Mouse (Mus musculus) c-Kit-positive CD71-positive TER-119-positive erythroid progenitor cells, embryonic 14.5 days (primary cell): ENCODE measurements at regions not wholly inside any gene's neighbourhood (a gene's known extent, or its start where the extent isn't known, plus 50 kb on each side); places are given as distances from the start of the nearest gene placed in this dataset.

Source experiments
- DNase-seq: peaks from one replicate; pipeline ENCODE4 v3.0.0-alpha.2; 2013; ENCODE audit warnings: low spot score

GRCm38 (mm10) chr13:24527812-24528531, 54.0 kb upstream of the Ripor2 start:
- peak; percentile 47 for DNase-seq
